Mouse (Mus musculus) myocyte (in vitro differentiated cells): ENCODE data around the gene Usp24.

Experiments
- CEBPB ChIP-seq: IDR thresholded peaks from 2 replicates; pipeline ENCODE4 v1.6.1; 2011; ENCODE audit warnings: mild to moderate bottlenecking, moderate library complexity; ENCODE audit not compliant: poor library complexity, insufficient read depth, severe bottlenecking
- E2F4 ChIP-seq: IDR thresholded peaks from one replicate; pipeline ENCODE4 v1.6.1; 2011; ENCODE audit warnings: mild to moderate bottlenecking, control low read depth, moderate library complexity; ENCODE audit not compliant: insufficient read depth
- MAX ChIP-seq: IDR thresholded peaks from one replicate; pipeline ENCODE4 v1.6.1; 2011; ENCODE audit warnings: low read depth, mild to moderate bottlenecking, control low read depth
- MYOD1 ChIP-seq, 3 experiments: IDR thresholded peaks; one replicate each; pipeline ENCODE4 v1.6.1; 2011; ENCODE audit warnings: control low read depth in 2 of 3, low read depth in 2 of 3, mild to moderate bottlenecking in 2 of 3, moderate library complexity in 1 of 3; ENCODE audit not compliant: insufficient read length in 2 of 3, control insufficient read depth in 1 of 3
- POLR2A ChIP-seq: IDR thresholded peaks from one replicate; pipeline ENCODE4 v1.6.1; 2011; ENCODE audit warnings: low read depth, mild to moderate bottlenecking, control low read depth, moderate library complexity; ENCODE audit not compliant: insufficient read length
- POLR2AphosphoS2 ChIP-seq: IDR thresholded peaks from one replicate; pipeline ENCODE4 v1.6.1; 2011; ENCODE audit warnings: low read depth, control low read depth; ENCODE audit not compliant: insufficient read length
- REST ChIP-seq: IDR thresholded peaks from one replicate; pipeline ENCODE4 v1.6.1; 2011; ENCODE audit warnings: mild to moderate bottlenecking, control low read depth, moderate library complexity; ENCODE audit not compliant: insufficient read depth, insufficient read length
- TCF12 ChIP-seq: IDR thresholded peaks from one replicate; pipeline ENCODE4 v1.6.1; 2011; ENCODE audit warnings: mild to moderate bottlenecking, control low read depth; ENCODE audit not compliant: poor library complexity, insufficient read depth, severe bottlenecking
- USF1 ChIP-seq: IDR thresholded peaks from one replicate; pipeline ENCODE4 v1.6.1; 2011; ENCODE audit warnings: low read depth, mild to moderate bottlenecking, control low read depth, moderate library complexity

DNA sequence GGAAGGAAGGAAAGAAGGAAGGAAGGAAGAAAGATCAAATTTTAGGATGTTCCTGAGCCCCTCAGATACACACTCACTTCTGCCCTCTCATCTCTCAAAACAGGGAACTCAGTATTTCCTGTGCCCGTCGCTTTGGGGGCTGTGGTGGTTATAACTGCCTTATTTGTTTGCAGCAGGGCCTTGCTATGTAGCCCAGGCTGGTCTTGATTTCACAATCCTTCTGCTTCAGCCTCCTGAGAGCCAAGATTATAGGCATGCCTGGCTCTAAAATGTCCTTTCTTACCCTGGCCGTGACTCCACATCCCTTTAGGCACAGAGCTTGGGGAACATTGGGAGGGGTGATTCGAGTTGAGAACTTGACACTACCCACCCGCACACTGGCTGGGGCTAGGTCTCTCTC lies 146.5 kb downstream of the Usp24 start:
- TF ChIP-seq POLR2A (no peak), USF1 (no peak), CEBPB (no peak), REST (no peak), MYOD1 (IDR thresholded peaks at IDR 0.05; ENCODE audit: control insufficient read depth in 1 of 3, insufficient read length in 2 of 3, low read depth in 2 of 3) (no peak), TCF12 (no peak), POLR2AphosphoS2 (no peak), MAX (no peak), E2F4 (no peak)
